Mouse (Mus musculus) common myeloid progenitor, adult 5-6 weeks (primary cell): ENCODE results near the gene 1190005I06Rik. TPM values are rescaled to one million over a fixed set of nuclear protein-coding genes. Genes with fewer than 3 reads are reported as not detected.

Source experiments
- ATAC-seq: replicated peaks from 2 replicates; pipeline ENCODE4 v1.8.0; 2016; ENCODE audit warnings: low read depth, mild to moderate bottlenecking, moderate TSS enrichment, inconsistent platforms; ENCODE audit not compliant: poor library complexity, severe bottlenecking
- total RNA-seq: library from RNA; stranded (forward); fragments of 200-1000, 187-1606 nt; gene quantifications from 2 replicates; pipeline ENCODE4 v1.2.3, GENCODE M21; 2017

The 1190005I06Rik gene
- total RNA-seq, 1 experiment from 2014 or later: 1.2 TPM

DNA sequence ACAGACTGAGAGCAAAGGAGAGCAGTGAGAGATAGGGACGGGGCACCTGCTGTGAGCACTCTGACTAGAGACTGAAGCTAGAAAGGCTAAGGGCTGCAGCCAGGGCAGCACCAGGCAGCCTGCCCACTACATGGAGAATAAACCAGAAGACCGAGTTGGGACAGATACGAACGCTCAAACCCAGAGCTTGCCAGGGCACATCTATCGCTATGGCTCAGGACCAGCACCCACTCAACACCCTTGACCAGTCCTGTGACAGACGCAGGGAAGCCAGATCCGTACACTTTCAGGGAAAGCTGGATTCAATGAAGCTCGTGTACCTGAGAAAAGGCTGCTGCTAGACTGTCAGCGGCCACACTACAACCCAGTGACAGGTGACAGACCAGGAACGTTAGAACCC lies 61.9 kb downstream of the 1190005I06Rik start:
- ATAC-seq: no peak

GRCm38 (mm10) chr8:120581811-120582210 lies 65.6 kb downstream of the 1190005I06Rik start:
- ATAC-seq: no peak

DNA sequence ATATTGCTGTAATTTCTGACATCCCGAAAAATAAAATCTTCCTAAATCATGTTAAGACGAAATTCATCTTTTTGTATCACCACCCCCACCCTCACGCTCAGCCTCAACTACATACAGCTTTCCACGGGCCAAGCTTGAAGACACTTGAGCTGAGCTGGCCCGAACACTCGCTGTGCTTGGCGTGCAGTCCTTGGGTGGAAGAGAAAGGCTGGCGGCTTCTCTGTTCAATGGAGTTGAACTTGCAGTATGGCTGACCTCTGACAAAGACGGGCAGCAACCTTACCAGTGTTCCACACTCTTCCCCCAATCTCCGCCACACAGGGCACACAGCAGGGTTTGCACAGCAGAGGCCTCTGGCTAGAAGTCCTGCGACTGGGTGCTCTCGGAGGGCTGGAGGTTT lies 66.1 kb downstream of the 1190005I06Rik start:
- ATAC-seq: no peak

- no peak for ATAC-seq
Observed at GRCm38 (mm10) chr8:120580336-120581000, 67.0 kb downstream of the 1190005I06Rik start.

GRCm38 (mm10) chr8:120577821-120578220 lies 69.6 kb downstream of the 1190005I06Rik start:
- no peak for ATAC-seq

DNA sequence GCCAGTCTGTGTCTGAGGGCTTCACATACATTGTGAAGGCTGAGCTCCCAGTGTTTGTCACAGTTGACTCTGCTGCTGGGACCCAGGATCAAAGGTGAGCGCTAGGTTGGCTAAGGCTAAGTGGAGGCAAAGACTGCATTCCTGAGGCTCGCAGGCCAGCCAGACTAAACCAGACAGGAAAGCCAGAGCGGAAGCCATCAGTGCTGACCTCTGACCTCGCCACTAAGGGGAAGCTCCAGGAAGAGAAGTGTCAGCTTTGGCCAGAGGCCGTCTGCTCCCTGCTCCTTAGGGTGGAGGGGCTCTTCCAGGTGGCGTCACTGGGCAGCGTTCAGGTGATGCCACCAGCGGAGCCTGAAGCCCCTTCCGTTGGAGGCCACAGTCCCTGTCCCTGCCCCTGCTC lies 71.6 kb downstream of the 1190005I06Rik start:
- no peak for ATAC-seq

DNA sequence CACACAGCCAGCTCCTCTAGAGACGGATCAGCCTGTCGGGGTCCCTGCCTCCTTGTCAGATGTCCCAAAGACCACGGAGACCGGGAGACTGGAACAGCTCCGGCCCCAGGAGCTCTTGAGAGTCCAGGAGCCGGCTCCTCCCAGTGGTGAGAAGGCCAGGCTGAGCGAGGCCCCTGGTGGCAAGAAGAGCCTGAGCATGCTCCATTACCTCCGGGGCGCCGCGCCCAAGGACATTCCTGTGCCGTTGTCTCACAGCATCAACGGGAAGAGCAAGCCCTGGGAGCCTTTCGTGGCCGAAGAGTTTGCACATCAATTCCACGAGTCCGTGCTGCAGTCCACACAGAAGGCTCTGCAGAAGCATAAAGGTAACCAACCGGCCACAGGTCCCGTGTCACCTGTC lies 72.5 kb downstream of the 1190005I06Rik start:
- no peak for ATAC-seq

- no peak for ATAC-seq
Observed at GRCm38 (mm10) chr8:120573866-120574265, 73.6 kb downstream of the 1190005I06Rik start.

GRCm38 (mm10) chr8:120572534-120572933 lies 74.9 kb downstream of the 1190005I06Rik start:
- ATAC-seq: peak; percentile 43

DNA sequence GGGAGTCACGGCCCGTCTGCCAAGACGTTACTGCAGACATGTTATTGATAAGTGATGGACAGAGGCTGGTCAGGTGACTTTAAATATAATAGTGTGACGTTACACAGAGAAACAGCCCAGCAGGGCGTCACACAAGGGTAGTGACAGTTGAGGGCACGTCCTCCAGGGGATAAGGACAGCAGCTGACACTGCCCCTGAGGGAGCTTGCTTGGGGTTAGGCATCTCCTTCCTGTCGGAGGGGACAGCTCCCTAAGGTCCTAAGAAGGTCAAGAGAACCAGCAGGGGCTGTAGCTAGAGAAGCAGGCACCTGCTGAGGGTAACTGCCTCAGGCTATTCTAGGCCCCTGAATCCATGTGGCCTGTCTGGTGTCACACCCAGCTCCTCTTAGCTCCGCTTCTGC lies 75.9 kb downstream of the 1190005I06Rik start:
- no peak for ATAC-seq

- peak; percentile 48; the same call in 1 of the 2 replicates for ATAC-seq
Observed at GRCm38 (mm10) chr8:120569939-120570715, 77.3 kb downstream of the 1190005I06Rik start.

- no peak for ATAC-seq
Observed at GRCm38 (mm10) chr8:120569123-120569522, 78.3 kb downstream of the 1190005I06Rik start.

GRCm38 (mm10) chr8:120568164-120568798 lies 79.2 kb downstream of the 1190005I06Rik start:
- ATAC-seq: no peak

DNA sequence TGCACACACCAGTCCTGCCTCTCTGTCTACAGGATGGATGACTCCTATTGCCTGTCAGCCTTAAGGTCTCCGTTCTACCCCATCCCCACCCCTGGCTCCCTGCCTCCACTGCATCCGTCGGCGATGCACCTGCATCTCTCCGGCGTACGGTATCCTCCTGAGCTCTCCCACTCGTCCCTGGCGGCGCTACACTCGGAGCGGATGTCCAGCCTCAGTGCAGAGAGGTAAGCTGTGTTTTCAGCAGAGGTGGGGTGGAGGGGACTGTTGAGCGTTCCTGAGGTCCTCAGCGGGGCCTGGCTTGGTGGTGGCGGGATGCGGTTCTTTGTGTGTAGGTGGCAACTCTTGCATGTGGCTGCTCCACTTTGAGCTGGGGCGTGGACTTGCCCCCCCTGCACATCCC lies 79.7 kb downstream of the 1190005I06Rik start:
- ATAC-seq: no peak

GRCm38 (mm10) chr8:120566681-120567080 lies 80.8 kb downstream of the 1190005I06Rik start:
- ATAC-seq: no peak

- ATAC-seq: no peak
Observed at GRCm38 (mm10) chr8:120565151-120565711, 82.2 kb downstream of the 1190005I06Rik start.

GRCm38 (mm10) chr8:120563851-120564837 lies 83.3 kb downstream of the 1190005I06Rik start:
- peak; percentile 81 for ATAC-seq

GRCm38 (mm10) chr8:120563348-120563724 lies 84.1 kb downstream of the 1190005I06Rik start:
- no peak for ATAC-seq

GRCm38 (mm10) chr8:120562680-120563347 lies 84.6 kb downstream of the 1190005I06Rik start:
- no peak for ATAC-seq
